Mouse (Mus musculus) testis, adult 2 months (tissue): ENCODE data around the gene Stk39.

Source experiments
- CTCF ChIP-seq: fragments of 200-500 bp; IDR thresholded peaks from 2 replicates; pipeline ENCODE4 v1.5.1; 2012; ENCODE audit warnings: low read depth, mild to moderate bottlenecking, inconsistent platforms, low read length, moderate library complexity; ENCODE audit not compliant: control insufficient read depth, insufficient read depth, insufficient replicate concordance
- POLR2A ChIP-seq: fragments of 200-500 bp; IDR thresholded peaks from 2 replicates; pipeline ENCODE4 v1.6.1; 2012; ENCODE audit warnings: low read depth, mild to moderate bottlenecking, inconsistent platforms, low read length, moderate library complexity; ENCODE audit not compliant: control insufficient read depth

GRCm38 (mm10) chr2:68243879-68244553 is 228.1 kb downstream of the Stk39 start:
- no peak for TF ChIP-seq CTCF
- no peak for TF ChIP-seq POLR2A
